Mouse (Mus musculus) cerebellum, postnatal 25 days (tissue): ENCODE data around the gene Ghr.

Experiments
- DNase-seq, 2 experiments: peaks; one replicate each; pipeline ENCODE4 v3.0.0; 2021; ENCODE audit warnings: mixed read lengths in 2 of 2

The Ghr gene

GRCm38 (mm10) chr15:3281216-3281615 lies 302.1 kb downstream of the Ghr start:
- no peak for DNase-seq

GRCm38 (mm10) chr15:3279242-3279641 lies 304.1 kb downstream of the Ghr start:
- DNase-seq: no peak

- no peak for DNase-seq
These were observed 305.9 kb downstream of the Ghr start for GRCm38 (mm10) chr15:3277391-3277790.

GRCm38 (mm10) chr15:3273191-3273590 lies 310.1 kb downstream of the Ghr start:
- DNase-seq: no peak

- no peak for DNase-seq
These were observed 312.1 kb downstream of the Ghr start for GRCm38 (mm10) chr15:3271216-3271615.

GRCm38 (mm10) chr15:3270646-3271077 lies 312.6 kb downstream of the Ghr start:
- DNase-seq: peak; percentile 19 to 35

- no peak for DNase-seq
These were observed 313.2 kb downstream of the Ghr start for GRCm38 (mm10) chr15:3269996-3270645.

- no peak for DNase-seq
These were observed 313.8 kb downstream of the Ghr start for GRCm38 (mm10) chr15:3269496-3269895.

- no peak for DNase-seq
These were observed 315.0 kb downstream of the Ghr start, which contains the start of gene Selenop for GRCm38 (mm10) chr15:3268247-3268646. Gene Selenop (plus strand): TSS chr15:3268547.
